Mouse (Mus musculus): ENCODE results near the gene Hoxd3. TPM values are rescaled to one million over a fixed set of nuclear protein-coding genes. Genes with fewer than 3 reads are reported as not detected.

The Hoxd3 gene
- total and polyA plus RNA-seq, 3 experiments, result not detected

DNA sequence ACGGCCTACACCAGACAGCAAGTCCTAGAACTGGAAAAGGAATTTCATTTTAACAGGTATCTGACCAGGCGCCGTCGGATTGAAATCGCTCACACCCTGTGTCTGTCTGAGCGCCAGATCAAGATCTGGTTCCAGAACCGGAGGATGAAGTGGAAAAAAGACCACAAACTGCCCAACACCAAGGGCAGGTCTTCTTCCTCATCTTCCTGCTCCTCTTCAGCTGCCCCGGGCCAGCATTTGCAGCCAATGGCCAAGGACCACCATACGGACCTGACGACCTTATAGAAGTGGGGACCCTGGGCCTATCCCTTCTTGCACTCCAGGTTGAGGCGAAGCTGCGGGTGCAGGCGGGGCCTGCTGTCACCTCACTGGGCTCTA, 16.6 kb downstream of the Hoxd3 start:
- Histone ChIP-seq H3K79me2 (ENCODE audit: control insufficient read depth, insufficient read depth, low read length, poor library complexity) (no peaks in the 10 kb centered on the region), H3K27ac (ENCODE audit: control insufficient read depth, low read depth, low read length) (no peak overlapping the region), H3K27me3 (ENCODE audit: control insufficient read depth in 1 of 2, insufficient read depth in 2 of 2, low read length in 2 of 2) (peaks cover 0 to 2% of the 10 kb centered on the region in 2 experiments; a peak in 3 of 4 replicates), H3K9me3 (replicated peaks; ENCODE audit: insufficient read depth, low read length) (no peaks in the 10 kb centered on the region), H3K9ac (ENCODE audit: control insufficient read depth, low read depth, low read length, poor library complexity, severe bottlenecking) (no peak overlapping the region), H3K4me1 (ENCODE audit: control insufficient read depth in 1 of 2, insufficient read depth in 2 of 2, low read length in 2 of 2) (no peaks in the 10 kb centered on the region), H3K36me3 (ENCODE audit: control insufficient read depth in 1 of 2, insufficient read depth in 2 of 2, low read length in 2 of 2) (no peaks in the 10 kb centered on the region), H3K4me3 (ENCODE audit: control insufficient read depth in 1 of 2, insufficient read depth in 1 of 2, low read depth in 2 of 2, low read length in 2 of 2) (no peak overlapping the region)
- TF ChIP-seq MAX (IDR thresholded peaks at IDR 0.05; ENCODE audit: low read length), result no peak
- TF ChIP-seq GABPA (IDR thresholded peaks at IDR 0.05; ENCODE audit: low read depth, low read length), result no peak
- no peak for TF ChIP-seq HCFC1 (IDR thresholded peaks at IDR 0.05; ENCODE audit: low read depth, low read length)
- DNase-seq (ENCODE audit: low read depth, low spot score), result no peak

GRCm38 (mm10) chr2:74730331-74730730, 18.6 kb downstream of the Hoxd3 start:
- Histone ChIP-seq H3K79me2 (ENCODE audit: control insufficient read depth, insufficient read depth, low read length, poor library complexity) (no peaks in the 10 kb centered on the region), H3K4me3 (ENCODE audit: control insufficient read depth in 1 of 2, insufficient read depth in 1 of 2, low read depth in 2 of 2, low read length in 2 of 2) (no peak overlapping the region), H3K27me3 (ENCODE audit: control insufficient read depth in 1 of 2, insufficient read depth in 2 of 2, low read length in 2 of 2) (peaks cover 0 to 2% of the 10 kb centered on the region in 2 experiments; a peak in 2 of 4 replicates), H3K27ac (ENCODE audit: control insufficient read depth, low read depth, low read length) (no peak overlapping the region), H3K9ac (ENCODE audit: control insufficient read depth, low read depth, low read length, poor library complexity, severe bottlenecking) (no peak overlapping the region), H3K9me3 (replicated peaks; ENCODE audit: insufficient read depth, low read length) (no peaks in the 10 kb centered on the region), H3K4me1 (ENCODE audit: control insufficient read depth in 1 of 2, insufficient read depth in 2 of 2, low read length in 2 of 2) (no peaks in the 10 kb centered on the region), H3K36me3 (ENCODE audit: control insufficient read depth in 1 of 2, insufficient read depth in 2 of 2, low read length in 2 of 2) (no peaks in the 10 kb centered on the region)
- no peak for TF ChIP-seq E2F4 (IDR thresholded peaks at IDR 0.05; ENCODE audit: borderline replicate concordance, low read depth, low read length)
- no peak for TF ChIP-seq POLR2A (IDR thresholded peaks at IDR 0.05; ENCODE audit: control insufficient read depth in 1 of 2, insufficient read depth in 1 of 2, low read depth in 1 of 2, low read length in 2 of 2, poor library complexity in 1 of 2)
- TF ChIP-seq ETS1 (IDR thresholded peaks at IDR 0.05; ENCODE audit: low read depth, low read length), result no peak
- no peak for TF ChIP-seq USF1 (IDR thresholded peaks at IDR 0.05; ENCODE audit: low read depth, low read length)
- TF ChIP-seq MEF2A (IDR thresholded peaks at IDR 0.05; ENCODE audit: extremely low read depth, insufficient replicate concordance, low read depth, low read length, poor library complexity, severe bottlenecking), result no peak
- no peak for TF ChIP-seq MYC (IDR thresholded peaks at IDR 0.05; ENCODE audit: low read depth, low read length)
- no peak for DNase-seq (ENCODE audit: low read depth, low spot score)

GRCm38 (mm10) chr2:74731055-74731454, 19.3 kb downstream of the Hoxd3 start:
- no peaks in the 10 kb centered on the region for H3K79me2 ChIP-seq (ENCODE audit: control insufficient read depth, insufficient read depth, low read length, poor library complexity)
- H3K27me3 ChIP-seq (ENCODE audit: control insufficient read depth in 1 of 2, insufficient read depth in 2 of 2, low read length in 2 of 2), result peaks cover 0 to 2% of the 10 kb centered on the region in 2 experiments; a peak in 2 of 4 replicates
- no peak for TF ChIP-seq MAZ (IDR thresholded peaks at IDR 0.05; ENCODE audit: low read depth, low read length)
- no peak for TF ChIP-seq MYB (IDR thresholded peaks at IDR 0.05; ENCODE audit: low read depth, low read length)
- no peak for TF ChIP-seq HCFC1 (IDR thresholded peaks at IDR 0.05; ENCODE audit: low read depth, low read length)
- no peak for TF ChIP-seq ELF1 (IDR thresholded peaks at IDR 0.05; ENCODE audit: low read depth, low read length)
- no peak for TF ChIP-seq ZNF384 (IDR thresholded peaks at IDR 0.05; ENCODE audit: low read depth, low read length)
- no peak for TF ChIP-seq KAT2A (conservative IDR thresholded peaks at IDR 0.05; ENCODE audit: low read depth, low read length)
- TF ChIP-seq MEF2A (IDR thresholded peaks at IDR 0.05; ENCODE audit: extremely low read depth, insufficient replicate concordance, low read depth, low read length, poor library complexity, severe bottlenecking), result no peak
- no peak for TF ChIP-seq MXI1 (IDR thresholded peaks at IDR 0.05; ENCODE audit: low read depth, low read length)
- DNase-seq (ENCODE audit: low read depth, low spot score), result no peak
- H3K4me3 ChIP-seq (ENCODE audit: control insufficient read depth in 1 of 2, insufficient read depth in 1 of 2, low read depth in 2 of 2, low read length in 2 of 2), result no peak overlapping the region
- no peak overlapping the region for H3K9ac ChIP-seq (ENCODE audit: control insufficient read depth, low read depth, low read length, poor library complexity, severe bottlenecking)
- H3K27ac ChIP-seq (ENCODE audit: control insufficient read depth, low read depth, low read length), result no peak overlapping the region
- no peaks in the 10 kb centered on the region for H3K9me3 ChIP-seq (replicated peaks; ENCODE audit: insufficient read depth, low read length)
- no peaks in the 10 kb centered on the region for H3K4me1 ChIP-seq (ENCODE audit: control insufficient read depth in 1 of 2, insufficient read depth in 2 of 2, low read length in 2 of 2)
- H3K36me3 ChIP-seq (ENCODE audit: control insufficient read depth in 1 of 2, insufficient read depth in 2 of 2, low read length in 2 of 2), result no peaks in the 10 kb centered on the region
